7 mouse cellular contexts compared by ENCODE assay signal in genomic region chr12:97872391-97872790, GRCm38 (mm10).
DNase-seq lines count a peak whose midpoint lies in the region; ATAC-seq and TF ChIP-seq lines count a peak whose summit lies in the region.

No protein-coding gene starts in this region.

- ATAC-seq in hematopoietic stem cell, adult 5-6 weeks (replicated peaks in 1 of 2; ENCODE audit: insufficient read depth in 1 of 2, low FRiP score in 2 of 2, low TSS enrichment in 1 of 2, low read depth in 1 of 2, poor library complexity in 2 of 2, severe bottlenecking in 2 of 2) = peak; percentile 84 to 91; a peak in 3 of 4 replicates

- 21% methylated on average over 2 of the region's 2 CpGs for WGBS in bone marrow, adult 2 months

- no peaks in the 10 kb centered on the region for H3K4me1 ChIP-seq in bone marrow, adult 2 months (ENCODE audit: control insufficient read depth, insufficient read depth, low read length)
- no peaks in the 10 kb centered on the region for H3K4me1 ChIP-seq in embryonic fibroblast, embryonic 13.5 days (ENCODE audit: control insufficient read depth, insufficient read depth, low read length)

- peak; percentile 42; the same call in 1 of the 2 replicates for TF ChIP-seq CTCF in bone marrow, adult 2 months (IDR thresholded peaks at IDR 0.05; ENCODE audit: control insufficient read depth, insufficient read depth, low read length)
- TF ChIP-seq CTCF in embryonic fibroblast, embryonic 13.5 days (IDR thresholded peaks at IDR 0.05; ENCODE audit: borderline replicate concordance, insufficient read depth, low read length) = peak; percentile 78; the same call in 1 of the 2 replicates

- no peak overlapping the region for H3K4me3 ChIP-seq in bone marrow, adult 2 months (replicated peaks; ENCODE audit: control insufficient read depth, low read depth, low read length)
- no peak overlapping the region for H3K4me3 ChIP-seq in embryonic fibroblast, embryonic 13.5 days (ENCODE audit: insufficient read depth, low read length)

- DNase-seq in MN1 (ENCODE audit: low spot score) = peak; percentile 10
- DNase-seq in layer of hippocampus, postnatal 10 days (ENCODE audit: low spot score in 2 of 2) = peak; percentile 87
- DNase-seq in lung, postnatal 25 days (ENCODE audit: low spot score) = peak; percentile 25
- peak; percentile 57 to 62 for DNase-seq in right cerebral cortex, postnatal 36 days (ENCODE audit: low spot score in 2 of 2)

- TF ChIP-seq POLR2A in bone marrow, adult 2 months (IDR thresholded peaks at IDR 0.05; ENCODE audit: borderline replicate concordance, control insufficient read depth, low read depth, low read length) = no peak
- no peak for TF ChIP-seq POLR2A in embryonic fibroblast, embryonic 13.5 days (IDR thresholded peaks at IDR 0.05; ENCODE audit: low read depth, low read length)

- no peak overlapping the region for H3K27ac ChIP-seq in bone marrow, adult 2 months (ENCODE audit: control insufficient read depth, insufficient read depth, low read depth, low read length, poor library complexity)
- no peak overlapping the region for H3K27ac ChIP-seq in embryonic fibroblast, embryonic 13.5 days (ENCODE audit: insufficient read depth, low read length)

Comparison
In these comparisons a context has a peak if more than half of its experiments do, and no peak if none do; other contexts are left out.
1. DNase-seq: peak in every context shown above with its lines; median percentile 87 in layer of hippocampus, postnatal 10 days; 60 in right cerebral cortex, postnatal 36 days; 25 in lung, postnatal 25 days; 10 in MN1.